Mouse (Mus musculus) right cerebral cortex, postnatal 25 days (tissue): Measurements from ENCODE around the gene Usp54.

Source experiments
- DNase-seq: peaks from one replicate; pipeline ENCODE4 v3.0.0; 2022

Gene Usp54

DNA sequence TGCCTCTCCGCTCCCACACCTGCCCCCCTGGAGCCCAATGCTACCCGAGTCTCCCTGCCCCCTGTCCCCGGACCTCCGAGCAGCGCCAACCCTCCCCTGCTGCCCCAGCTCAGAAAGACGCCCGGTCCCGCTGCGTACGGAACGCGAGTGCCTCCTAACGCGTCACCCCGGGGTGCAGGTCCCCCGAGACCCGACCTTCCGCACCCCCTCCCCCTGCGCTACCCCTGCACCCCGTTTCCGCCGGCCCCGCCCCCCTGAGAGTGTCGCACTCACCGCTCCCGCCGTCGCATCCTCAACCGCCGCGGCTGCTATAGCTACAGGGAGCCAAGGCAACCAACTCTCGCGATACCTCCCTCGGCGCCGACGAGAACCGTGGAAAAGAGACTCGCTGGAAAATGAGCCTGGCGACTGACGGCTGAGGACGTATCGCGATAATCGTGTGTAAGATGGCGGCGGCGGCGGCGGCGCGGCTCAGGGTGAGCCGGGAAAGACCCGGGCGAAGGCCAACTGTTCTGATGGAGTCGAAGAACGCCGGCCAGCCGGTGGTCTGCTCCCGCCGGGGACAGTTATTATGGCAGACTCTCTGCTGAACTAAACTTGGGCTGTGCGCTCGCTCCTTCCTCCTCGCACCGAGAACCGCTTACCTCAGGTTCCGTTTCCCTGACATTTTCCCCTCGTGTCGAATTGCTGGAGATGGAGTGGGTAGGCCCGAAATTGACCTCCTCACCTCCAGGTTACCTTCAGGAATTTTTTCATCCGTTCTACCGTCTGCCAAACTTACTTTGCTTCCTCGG is at the start of gene Usp54:
Gene Usp54 (minus strand): TSS at position 420 of the 794 bp plus-strand sequence.
- peak; percentile 95 for DNase-seq

DNA sequence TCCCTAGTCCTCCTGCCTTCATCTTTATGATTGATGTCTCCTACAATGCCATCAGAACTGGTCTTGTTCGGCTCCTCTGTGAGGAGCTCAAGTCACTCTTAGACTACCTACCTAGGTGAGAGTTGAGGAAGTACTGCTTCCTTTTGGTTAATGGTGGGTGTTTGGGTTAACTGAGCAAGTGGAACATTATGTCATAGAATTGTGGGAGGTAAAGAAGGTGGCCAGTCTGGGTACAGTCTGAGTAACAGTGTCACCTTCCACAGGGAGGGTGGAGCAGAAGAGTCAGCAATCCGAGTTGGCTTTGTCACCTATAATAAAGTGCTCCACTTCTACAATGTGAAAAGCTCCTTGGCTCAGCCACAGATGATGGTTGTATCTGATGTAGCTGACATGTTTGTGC is 48.1 kb upstream of the Usp54 start:
- DNase-seq, result no peak

DNA sequence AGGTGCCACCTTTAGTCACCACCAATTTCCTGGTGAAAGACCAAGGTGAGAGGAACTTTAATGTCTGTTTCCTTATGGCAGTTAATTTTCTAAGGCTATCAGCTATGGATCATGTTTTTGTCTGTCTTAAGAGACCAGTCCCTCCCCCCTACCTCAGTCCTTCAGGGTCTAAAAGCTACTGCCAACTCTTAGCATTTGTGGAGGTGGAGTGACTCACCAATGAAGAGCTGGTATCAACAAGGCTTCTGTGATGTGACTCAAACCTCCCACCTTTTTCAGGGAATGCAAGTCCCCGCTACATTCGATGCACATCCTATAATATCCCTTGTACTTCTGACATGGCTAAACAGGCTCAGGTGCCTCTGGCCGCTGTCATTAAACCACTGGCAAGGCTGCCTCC is 45.7 kb upstream of the Usp54 start:
- DNase-seq, result no peak

DNA sequence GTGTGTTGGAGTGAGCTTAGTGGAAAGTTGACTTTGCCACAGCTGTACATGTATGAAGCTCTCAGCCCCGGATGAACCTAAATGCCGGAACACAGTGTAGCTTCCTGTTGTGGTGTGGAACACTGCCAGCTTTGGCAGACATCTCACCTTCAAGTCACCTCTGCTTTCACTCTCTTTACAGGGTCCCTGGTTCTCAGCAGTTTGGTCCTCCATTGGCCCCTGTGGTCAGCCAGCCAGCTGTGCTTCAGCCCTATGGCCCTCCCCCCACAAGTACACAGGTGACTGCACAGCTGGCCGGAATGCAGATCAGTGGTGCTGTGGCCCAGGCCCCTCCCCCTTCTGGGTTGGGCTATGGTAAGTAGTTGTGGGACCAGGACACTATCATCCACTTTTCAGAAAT is 41.6 kb upstream of the Usp54 start:
- no peak for DNase-seq

DNA sequence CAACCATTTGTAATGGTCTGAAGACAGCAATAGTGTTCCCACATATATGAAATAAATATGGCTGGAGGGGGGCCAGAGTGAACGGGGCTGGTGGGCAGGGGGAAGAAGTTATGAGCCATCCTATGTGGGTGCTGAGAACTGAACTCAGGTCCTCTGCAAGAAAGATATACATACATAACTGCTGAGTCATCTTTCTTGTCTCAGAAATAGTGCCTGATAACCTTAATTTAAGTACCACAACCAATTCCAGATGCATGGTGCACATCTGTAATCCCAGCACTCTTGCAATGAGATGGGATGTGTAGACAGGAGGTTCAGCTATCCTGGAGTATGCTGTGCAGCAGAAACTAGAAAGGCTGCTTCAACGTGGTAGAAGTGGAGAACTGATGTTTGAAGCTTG is 40.9 kb upstream of the Usp54 start:
- DNase-seq, result no peak

DNA sequence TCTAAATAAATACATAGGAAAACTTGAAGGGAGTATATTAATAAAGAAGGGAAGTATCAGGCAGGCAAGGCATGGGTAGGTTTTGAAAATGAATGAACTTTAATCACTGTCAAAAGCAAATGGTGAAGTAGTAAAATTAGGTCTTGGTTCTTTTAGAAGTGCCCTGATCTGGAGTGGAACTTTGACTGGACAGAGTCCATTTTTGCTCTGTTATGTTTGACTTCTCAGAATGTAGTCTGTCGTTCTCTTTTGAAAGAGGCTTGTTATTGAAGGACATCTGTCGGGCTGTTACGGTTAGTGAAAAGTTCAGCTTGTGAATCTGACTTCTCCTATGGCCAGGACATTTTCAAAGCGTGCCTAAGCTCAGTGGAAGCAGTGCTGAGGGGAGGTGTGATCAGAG is 37.0 kb upstream of the Usp54 start:
- DNase-seq, result no peak

DNA sequence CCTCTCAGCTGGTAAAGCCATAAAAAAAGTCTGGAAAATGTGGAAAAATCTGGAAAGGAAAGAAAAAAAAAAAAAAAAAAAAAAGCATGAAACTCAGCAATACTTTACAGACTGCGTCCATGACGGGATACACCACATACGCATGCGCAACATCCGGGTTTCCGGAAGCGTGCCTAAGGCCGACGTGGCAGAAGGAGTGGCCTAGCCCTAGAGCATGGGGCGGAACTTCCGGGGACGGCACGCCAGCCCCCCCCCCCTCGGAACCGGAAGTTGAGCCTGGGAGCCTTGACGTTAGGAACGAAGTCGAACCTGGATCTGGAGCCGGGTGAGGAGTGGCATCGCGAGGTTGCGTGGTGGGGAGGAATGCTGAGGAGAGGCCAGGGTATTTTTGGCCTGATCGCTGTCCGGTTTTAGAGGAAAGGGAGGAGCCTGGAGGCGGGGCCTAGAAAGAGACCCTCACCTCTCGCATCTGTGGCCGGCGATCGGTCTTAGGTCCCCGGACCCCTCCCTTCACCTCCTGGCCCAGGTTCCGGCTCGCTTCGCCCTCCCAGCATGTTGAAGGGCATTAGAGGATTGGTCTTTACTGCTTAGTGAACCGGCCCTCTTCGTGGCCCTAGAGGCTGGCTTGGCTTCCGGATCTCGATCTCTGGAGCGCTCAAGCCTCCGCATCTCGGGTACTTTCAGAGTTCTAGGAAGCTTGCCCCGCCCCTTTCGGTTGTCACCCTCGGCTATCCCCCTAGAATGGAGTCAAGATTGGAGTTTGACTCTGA is 33.4 kb upstream of the Usp54 start, which contains the start of gene Sec24c:
Gene Sec24c (plus strand): TSS at position 245 of the 770 bp plus-strand sequence.
- peak; percentile 97 for DNase-seq

DNA sequence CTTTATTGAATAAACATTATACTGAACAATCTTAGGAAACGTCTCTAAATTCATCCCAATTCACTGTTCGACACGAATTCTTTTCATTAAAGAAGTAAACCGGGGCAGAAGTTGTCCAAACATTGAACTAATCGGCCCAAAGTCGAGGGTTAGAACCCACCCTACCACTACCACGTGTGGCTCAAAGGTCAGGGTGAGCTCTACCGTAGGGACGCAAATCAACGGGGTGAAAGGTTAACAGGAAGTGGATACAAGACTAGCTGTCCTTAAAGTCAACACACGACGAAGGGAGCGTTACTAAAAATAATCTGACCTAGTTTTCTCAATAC is 32.8 kb upstream of the Usp54 start:
- DNase-seq, result peak; percentile 31

DNA sequence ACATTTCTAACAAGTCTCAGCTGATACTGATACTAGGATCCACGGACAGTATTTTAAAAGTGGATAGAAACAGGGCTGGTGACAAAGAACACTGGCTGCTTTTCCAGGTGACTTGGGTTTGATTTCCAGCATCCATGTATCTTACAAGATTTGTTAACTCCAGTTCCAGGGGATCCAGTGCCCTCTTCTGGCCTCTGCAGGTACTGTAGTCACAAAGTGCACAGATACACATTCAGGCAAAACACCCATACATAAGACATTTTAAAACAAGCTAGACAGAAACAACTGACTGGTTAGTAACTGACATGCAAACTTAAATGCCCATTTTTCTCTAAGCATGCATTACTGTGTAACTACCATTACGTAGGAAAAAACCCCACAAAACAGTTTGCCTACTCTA is 32.1 kb upstream of the Usp54 start:
- no peak for DNase-seq

DNA sequence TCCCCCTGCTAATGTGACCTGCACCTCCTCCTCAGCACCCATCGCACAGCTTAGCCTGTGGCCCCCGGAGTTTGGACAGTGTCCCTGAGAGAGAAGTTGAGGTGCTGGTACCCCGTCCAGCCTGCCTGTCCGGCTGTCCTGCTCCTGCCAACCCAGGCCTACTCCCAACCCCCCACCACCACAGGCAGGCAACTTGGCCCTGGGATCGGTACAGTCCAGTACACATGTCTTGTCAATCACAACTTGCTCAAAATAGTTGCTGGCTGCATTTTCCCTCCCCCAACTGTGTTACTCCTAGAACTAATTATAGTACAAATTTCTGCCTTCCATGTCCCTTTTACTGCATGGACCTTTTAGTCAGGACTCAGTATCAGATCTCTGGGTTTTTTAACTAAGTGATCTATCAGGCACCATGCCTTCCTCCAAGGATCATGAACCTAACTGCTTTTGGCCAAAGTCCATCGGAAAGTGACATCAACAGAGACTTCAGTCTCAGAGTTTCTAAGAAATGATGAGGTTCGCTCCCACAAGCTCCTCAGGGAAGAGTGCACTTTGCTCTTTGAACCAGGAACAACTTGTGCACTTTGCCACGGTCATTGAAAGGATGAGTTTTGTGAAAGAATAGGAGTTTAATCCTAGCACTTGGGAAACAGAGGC is 27.4 kb upstream of the Usp54 start, which contains the start of gene Synpo2l:
Gene Synpo2l (minus strand): TSS at position 201 of the 657 bp plus-strand sequence.
- no peak for DNase-seq

DNA sequence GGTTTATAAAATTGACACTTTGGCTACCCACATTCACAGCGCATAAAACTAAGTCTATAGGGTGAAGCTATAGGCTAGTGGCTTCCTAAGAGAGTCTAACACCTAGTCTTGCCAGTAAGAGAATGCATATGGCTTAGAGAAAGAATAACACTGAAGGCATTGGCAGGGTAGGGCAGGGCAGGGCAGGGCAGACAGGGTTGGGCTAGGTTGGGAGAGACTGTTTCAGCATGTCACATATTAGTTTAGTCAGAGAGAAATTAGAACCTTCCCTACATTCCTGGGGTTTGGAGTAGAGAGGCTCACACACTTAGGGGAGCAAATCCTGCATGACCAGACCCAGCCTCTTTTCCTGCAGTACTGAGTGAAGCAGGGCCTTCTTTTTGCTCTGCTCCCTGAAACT is 26.6 kb upstream of the Usp54 start:
- no peak for DNase-seq

DNA sequence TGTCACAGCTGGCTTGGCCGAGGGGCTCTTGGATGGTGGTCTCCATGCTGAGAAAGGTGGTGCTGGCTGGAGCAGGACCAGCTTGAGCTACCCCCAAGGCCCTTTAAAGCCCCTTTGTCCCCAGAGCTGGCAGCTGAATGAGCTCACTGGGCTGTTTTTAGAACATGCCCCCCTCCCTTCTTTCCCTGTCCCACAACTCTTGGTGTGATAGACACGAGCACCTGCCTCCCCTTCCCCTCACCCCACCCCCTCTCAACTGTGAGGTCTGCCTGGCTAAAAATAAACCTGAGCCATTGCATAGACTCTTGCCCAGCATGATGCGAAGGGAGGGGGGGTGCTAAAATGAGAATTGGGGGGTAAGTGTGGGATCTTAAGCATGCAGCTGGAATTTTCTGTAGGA is 23.6 kb upstream of the Usp54 start:
- no peak for DNase-seq

DNA sequence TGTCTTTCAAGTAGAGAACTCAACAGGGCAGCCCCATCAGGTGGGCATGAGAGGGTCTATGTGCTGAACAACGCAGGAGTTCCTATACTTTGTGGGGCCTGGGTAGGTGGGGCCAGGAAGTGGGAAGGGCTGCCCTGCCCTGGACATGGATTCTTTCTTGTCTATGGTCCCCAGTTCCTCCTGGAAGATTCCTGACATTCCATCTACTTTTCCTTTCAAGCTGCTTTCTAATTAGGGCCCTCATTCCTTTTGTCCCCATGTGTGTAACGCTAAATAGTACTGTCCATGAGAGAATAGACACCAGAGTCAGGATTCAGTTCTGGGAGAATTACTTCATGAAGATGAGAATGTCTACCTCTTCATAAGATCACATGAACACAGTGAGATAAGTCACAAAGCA is 22.7 kb upstream of the Usp54 start:
- DNase-seq, result no peak

DNA sequence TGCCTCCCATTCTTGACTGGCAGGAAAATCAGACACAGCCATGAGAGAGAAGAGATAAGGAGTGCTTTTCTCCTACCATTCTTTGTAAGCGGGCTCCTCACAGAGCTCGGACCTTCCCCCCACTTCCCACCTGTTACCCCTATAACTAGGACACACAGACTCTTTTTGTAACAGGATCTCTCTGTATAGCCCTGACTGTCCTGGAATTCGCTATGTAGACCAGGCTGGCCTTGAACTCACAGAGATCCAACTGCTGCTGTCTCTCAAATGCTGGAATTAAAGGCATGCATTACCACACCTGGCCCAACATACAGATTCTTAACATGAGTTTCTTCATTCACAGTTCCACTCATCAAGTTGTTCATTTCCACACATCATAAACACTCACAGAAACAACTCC is 21.9 kb upstream of the Usp54 start:
- DNase-seq, result no peak

DNA sequence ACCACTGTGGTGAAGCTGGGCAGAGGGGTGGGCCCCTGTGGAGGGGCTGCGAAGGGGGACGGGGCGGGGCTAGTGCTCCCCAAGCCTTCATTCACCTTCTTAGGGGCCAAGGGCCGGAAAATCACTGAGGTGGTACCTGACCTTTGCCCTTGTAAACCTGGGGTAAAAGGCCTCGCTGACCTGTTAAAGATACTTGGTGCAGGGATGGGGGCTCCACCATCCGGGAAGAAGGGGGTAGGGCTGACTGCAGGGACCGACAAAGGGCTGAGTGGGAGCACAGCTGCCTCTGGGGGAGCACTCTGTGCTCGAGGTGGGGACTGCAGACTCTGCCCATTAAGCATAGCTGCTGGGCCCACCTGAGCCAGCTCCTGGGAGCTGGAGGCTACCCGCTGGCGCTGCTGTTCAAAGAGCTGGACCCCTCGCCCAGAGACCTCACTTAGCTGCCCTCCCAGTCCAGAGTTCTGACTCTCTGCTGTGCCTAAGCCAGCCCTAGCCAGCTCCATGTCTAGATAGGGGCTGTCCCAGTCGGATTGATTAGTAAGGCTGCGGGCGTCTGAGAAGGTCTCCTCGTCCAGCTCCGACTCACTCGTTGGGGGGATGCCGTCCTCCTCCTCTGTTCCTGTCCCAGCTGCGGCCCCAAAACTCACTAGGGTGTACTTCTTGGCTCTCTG is 20.9 kb upstream of the Usp54 start:
- peak; percentile 23 for DNase-seq

DNA sequence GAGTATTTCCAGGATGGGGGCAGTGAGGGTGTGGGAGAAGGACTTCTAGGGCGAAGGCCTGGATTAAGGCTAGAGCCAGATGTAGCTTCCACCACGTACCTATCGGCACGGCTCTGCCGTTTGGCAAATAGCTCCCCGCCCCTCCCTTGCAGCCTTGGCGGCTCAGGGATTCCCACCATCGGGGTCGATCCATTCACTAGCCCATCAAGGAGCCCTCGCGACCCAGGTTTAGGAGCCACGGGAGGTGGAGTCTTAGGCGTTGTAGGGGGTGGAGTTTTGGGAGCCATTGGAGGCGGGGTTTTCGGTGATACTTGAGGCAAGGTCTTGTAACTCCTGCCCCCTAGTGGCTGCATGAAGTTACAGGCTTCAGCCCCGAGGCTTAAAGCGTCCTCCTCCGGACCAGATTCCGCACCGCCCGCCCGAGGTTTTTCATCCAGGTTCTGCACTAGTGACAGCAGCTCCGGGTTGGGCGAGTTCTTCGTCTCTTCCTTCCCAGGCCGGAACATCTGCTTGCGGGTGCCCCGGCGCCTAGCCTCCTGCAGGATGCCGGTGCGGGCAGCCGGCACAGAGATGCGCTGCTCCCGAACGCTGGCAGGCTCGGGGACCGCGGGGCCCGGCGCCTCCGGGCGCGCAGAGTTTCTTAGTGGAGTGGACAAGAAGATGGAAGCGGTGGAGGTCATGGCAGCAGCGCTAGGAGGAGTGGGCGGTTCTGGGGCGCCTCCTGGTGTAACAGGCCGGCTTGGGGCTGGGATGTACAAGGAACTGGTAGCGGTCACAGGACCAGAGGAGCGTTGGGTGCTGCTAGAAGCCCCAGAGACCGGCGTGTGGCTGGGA is 20.2 kb upstream of the Usp54 start:
- DNase-seq, result peak; percentile 91

DNA sequence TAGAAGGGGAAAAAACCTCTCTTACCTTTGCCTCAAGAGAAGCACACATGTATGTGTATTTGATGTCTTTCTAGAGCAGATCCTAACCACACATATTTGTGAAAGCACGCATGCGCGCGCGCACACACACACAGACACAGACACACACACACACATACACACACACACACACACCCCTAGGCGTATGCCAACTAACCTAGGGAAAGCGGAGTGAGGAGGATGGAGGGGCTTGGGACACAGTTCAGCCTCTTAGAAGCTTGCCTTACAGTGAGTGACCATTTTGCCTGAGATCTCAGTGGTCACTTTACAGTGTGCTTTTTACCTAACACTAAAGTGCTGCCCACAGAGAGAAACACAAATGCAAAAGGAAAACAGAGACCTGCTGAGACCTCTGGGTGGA is 18.8 kb upstream of the Usp54 start:
- no peak for DNase-seq

DNA sequence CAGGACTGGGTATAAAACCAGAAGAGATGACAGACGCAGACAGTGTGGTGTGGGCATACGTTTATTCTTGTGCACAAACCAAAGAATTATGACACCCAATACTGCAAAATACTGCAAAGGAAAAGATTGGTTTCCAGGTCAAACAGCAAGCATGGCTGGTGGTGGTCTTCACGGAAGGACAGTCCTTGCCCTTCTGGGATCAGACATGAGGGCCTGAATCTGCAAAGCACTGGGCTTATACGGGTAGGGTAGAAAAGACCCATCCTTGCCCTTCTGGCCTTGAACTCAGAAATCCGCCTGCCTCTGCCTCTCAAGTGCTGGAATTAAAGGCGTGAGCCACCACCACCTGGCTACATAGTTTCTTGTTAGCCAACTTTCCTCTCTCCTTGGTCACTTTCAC is 18.0 kb upstream of the Usp54 start:
- no peak for DNase-seq

DNA sequence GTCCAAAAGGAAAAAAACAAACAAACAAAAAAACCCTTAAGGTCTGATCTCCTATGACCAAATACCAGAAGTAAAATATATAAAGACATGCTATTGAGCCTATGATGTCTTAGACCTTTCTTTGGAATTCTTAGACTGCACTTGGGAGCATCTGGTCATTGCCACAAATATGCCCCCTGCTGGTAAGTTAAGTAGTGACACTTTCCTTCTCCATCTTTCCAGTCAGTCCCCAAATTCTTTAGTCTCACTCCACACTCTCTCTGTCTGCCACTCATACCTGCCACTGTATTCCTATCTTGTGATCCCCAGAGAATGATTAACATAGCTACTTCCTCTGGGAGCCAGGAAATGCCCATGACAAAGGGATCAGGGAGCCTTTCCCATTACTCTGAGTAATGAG is 17.5 kb upstream of the Usp54 start:
- DNase-seq, result no peak

DNA sequence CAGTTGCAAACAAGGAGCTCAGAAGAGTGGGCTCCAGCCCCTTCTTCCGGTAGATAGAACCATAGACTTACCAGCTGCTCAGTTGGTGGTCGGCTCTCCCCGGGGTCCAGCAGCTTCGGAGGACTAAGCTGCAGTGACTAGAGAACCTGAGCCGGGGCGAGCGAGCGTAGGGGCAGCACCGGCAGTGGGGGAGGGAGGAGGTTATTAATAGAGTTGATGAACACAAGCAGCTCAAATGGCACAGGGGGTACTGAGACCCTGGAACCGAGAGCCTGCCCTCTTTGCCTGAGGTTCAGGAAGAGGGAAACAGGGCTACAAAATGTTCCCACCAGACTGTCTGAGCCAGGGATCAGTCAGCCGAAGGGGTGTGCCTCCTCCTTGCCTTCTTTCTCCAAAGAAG is 15.5 kb upstream of the Usp54 start, which contains the start of gene Myoz1:
Gene Myoz1 (minus strand): TSS at position 180 of the 400 bp plus-strand sequence.
- no peak for DNase-seq

DNA sequence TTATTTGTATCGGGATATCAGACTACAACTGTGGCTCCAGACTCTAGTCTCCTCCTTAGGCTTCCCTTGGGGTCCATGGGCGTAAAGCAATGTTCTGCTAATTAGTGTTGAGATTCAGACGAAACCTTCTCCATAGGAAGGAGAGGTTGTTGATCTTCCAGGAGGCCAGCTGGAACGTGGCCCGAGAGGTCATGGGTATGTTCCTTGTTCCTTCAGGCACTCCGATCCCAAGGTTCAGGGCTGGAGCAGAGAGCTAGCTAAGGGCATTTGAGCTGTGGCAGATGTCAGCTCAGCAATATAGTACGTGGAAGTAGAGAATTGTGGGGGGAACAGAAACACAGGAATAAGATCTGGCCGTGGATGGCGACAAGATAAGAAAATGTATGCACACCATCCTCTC is 14.9 kb upstream of the Usp54 start:
- DNase-seq, result no peak

DNA sequence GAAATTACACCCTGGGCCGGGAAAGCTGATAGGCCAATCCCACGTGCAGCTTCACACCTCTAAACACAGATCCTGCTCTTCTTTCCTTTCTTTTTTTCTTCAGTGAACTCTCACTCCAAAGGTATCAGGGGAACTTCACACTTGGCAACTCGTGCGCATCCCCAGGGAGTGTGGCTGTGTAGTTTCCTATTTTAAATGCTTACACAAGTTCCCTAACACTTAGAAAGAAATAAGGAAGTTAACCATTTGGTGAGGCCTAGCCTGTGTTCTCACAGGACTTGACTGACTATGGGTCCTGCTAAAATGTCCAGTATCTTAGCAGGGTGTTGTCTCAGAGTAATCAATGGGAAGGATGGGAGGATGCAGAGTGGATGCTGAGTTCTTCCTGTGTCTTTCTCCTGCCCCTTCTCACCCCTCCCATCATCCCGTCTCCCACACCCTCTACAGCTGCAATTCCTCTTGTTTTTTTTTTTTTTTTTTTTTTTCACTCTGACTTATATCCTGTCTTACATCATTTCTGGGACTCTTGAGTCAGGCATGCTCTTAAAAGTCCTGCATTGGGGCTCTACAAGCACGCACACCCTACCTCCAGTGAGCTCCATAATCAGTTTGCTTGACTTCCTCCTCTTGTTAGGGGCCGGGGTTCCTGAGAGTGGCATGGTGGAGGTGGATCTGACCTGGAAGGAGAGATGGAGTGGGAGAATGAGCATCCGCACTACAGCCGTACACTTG is 14.0 kb upstream of the Usp54 start:
- no peak for DNase-seq
